Mouse (Mus musculus): Measurements from ENCODE around the gene Shroom3. TPM values are rescaled to one million over a fixed set of nuclear protein-coding genes. Genes with fewer than 3 reads are reported as not detected.

Gene Shroom3
- polyA plus RNA-seq, 1 experiment from 2014 or later: 3.8 TPM

- Histone ChIP-seq H3K9me3 (ENCODE audit: control insufficient read depth, low read length) (no peaks in the 10 kb centered on the region), H3K27ac (replicated peaks; ENCODE audit: low read depth, low read length) (no peak within 1 kb of the TSS), H3K4me1 (ENCODE audit: control insufficient read depth, insufficient read depth, low read length) (no peaks in the 10 kb centered on the region; the same call in 1 of the 2 replicates), H3K9ac (ENCODE audit: low read length) (peak within 1 kb of the TSS; percentile 44), H3K27me3 (ENCODE audit: control insufficient read depth, insufficient read depth, low read length) (no peaks in the 10 kb centered on the region), H3K4me2 (ENCODE audit: low read depth, severe bottlenecking) (peak within 1 kb of the TSS; percentile 61), H3K4me3 (ENCODE audit: low read depth, low read length) (peak within 1 kb of the TSS; percentile 39), H3K36me3 (ENCODE audit: control insufficient read depth, insufficient read depth, low read length) (no peaks in the 10 kb centered on the region)
- DNase-seq (ENCODE audit: low spot score): peak; percentile 91
- peak; percentile 90 for ATAC-seq (ENCODE audit: insufficient number of reproducible peaks, low FRiP score, low TSS enrichment, low read depth)
- 15% methylated on average over 47 of the region's 55 CpGs for WGBS
Measured at GRCm38 (mm10) chr5:92674859-92675573, 8.2 kb upstream of the Shroom3 start, which contains the start of gene Ccdc158. Gene Ccdc158 (minus strand): TSS chr5:92675271.

GRCm38 (mm10) chr5:92675574-92675920 is 7.7 kb upstream of the Shroom3 start:
- ATAC-seq (ENCODE audit: insufficient number of reproducible peaks, low FRiP score, low TSS enrichment, low read depth) (no peak; the same call in 1 of the 2 replicates), DNase-seq (ENCODE audit: low spot score) (no peak)
- Histone ChIP-seq H3K36me3 (ENCODE audit: control insufficient read depth, insufficient read depth, low read length) (no peaks in the 10 kb centered on the region), H3K4me3 (ENCODE audit: low read depth, low read length) (peak overlapping the region; percentile 39), H3K27me3 (ENCODE audit: control insufficient read depth, insufficient read depth, low read length) (no peaks in the 10 kb centered on the region), H3K27ac (replicated peaks; ENCODE audit: low read depth, low read length) (no peak overlapping the region), H3K9ac (ENCODE audit: low read length) (peak overlapping the region; percentile 44), H3K9me3 (ENCODE audit: control insufficient read depth, low read length) (no peaks in the 10 kb centered on the region), H3K4me1 (ENCODE audit: control insufficient read depth, insufficient read depth, low read length) (no peaks in the 10 kb centered on the region; the same call in 1 of the 2 replicates), H3K4me2 (ENCODE audit: low read depth, severe bottlenecking) (peak overlapping the region; percentile 61)
- 3% methylated on average over 9 of the region's 9 CpGs for WGBS

- Histone ChIP-seq H3K9me3 (ENCODE audit: control insufficient read depth, low read length) (no peaks in the 10 kb centered on the region), H3K4me2 (ENCODE audit: low read depth, severe bottlenecking) (no peak overlapping the region), H3K27ac (replicated peaks; ENCODE audit: low read depth, low read length) (no peak overlapping the region), H3K27me3 (ENCODE audit: control insufficient read depth, insufficient read depth, low read length) (no peaks in the 10 kb centered on the region), H3K36me3 (ENCODE audit: control insufficient read depth, insufficient read depth, low read length) (no peaks in the 10 kb centered on the region), H3K4me1 (ENCODE audit: control insufficient read depth, insufficient read depth, low read length) (peaks cover 2% of the 10 kb centered on the region; the same call in 1 of the 2 replicates), H3K9ac (ENCODE audit: low read length) (no peak overlapping the region), H3K4me3 (ENCODE audit: low read depth, low read length) (no peak overlapping the region)
- 34% methylated on average over 4 of the region's 4 CpGs for WGBS
- DNase-seq (ENCODE audit: low spot score): peak; percentile 33
- ATAC-seq (ENCODE audit: insufficient number of reproducible peaks, low FRiP score, low TSS enrichment, low read depth): no peak
Measured at GRCm38 (mm10) chr5:92679441-92679840, 3.8 kb upstream of the Shroom3 start.

- 0 out of 2 replicates have a peak, but pooled peaks cover 2% of the 10 kb centered on the region for H3K4me1 ChIP-seq (ENCODE audit: control insufficient read depth, insufficient read depth, low read length)
- no peak overlapping the region for H3K4me3 ChIP-seq (ENCODE audit: low read depth, low read length)
- no peak overlapping the region for H3K27ac ChIP-seq (replicated peaks; ENCODE audit: low read depth, low read length)
- H3K36me3 ChIP-seq (ENCODE audit: control insufficient read depth, insufficient read depth, low read length): no peaks in the 10 kb centered on the region
- H3K9ac ChIP-seq (ENCODE audit: low read length): no peak overlapping the region
- no peak overlapping the region for H3K4me2 ChIP-seq (ENCODE audit: low read depth, severe bottlenecking)
- WGBS: 89% methylated on average over 10 of the region's 10 CpGs
- DNase-seq (ENCODE audit: low spot score): no peak
- no peaks in the 10 kb centered on the region for H3K9me3 ChIP-seq (ENCODE audit: control insufficient read depth, low read length)
- H3K27me3 ChIP-seq (ENCODE audit: control insufficient read depth, insufficient read depth, low read length): no peaks in the 10 kb centered on the region
- ATAC-seq (ENCODE audit: insufficient number of reproducible peaks, low FRiP score, low TSS enrichment, low read depth): no peak
Measured at GRCm38 (mm10) chr5:92681861-92682260, 1.4 kb upstream of the Shroom3 start.

- under 1% methylated on average over 39 of the region's 39 CpGs for WGBS
- peak overlapping the region; percentile 37 for H3K4me3 ChIP-seq (ENCODE audit: low read depth, low read length)
Measured at GRCm38 (mm10) chr5:92682621-92683348, 450 bp upstream of the Shroom3 start.

GRCm38 (mm10) chr5:92683871-92684475 is 738 bp downstream of the Shroom3 start:
- Histone ChIP-seq H3K4me3 (ENCODE audit: low read depth, low read length) (no peak overlapping the region), H3K9me3 (ENCODE audit: control insufficient read depth, low read length) (no peaks in the 10 kb centered on the region), H3K36me3 (ENCODE audit: control insufficient read depth, insufficient read depth, low read length) (no peaks in the 10 kb centered on the region), H3K27me3 (ENCODE audit: control insufficient read depth, insufficient read depth, low read length) (no peaks in the 10 kb centered on the region), H3K27ac (replicated peaks; ENCODE audit: low read depth, low read length) (no peak overlapping the region), H3K4me1 (ENCODE audit: control insufficient read depth, insufficient read depth, low read length) (0 out of 2 replicates have a peak, but pooled peaks cover 2% of the 10 kb centered on the region), H3K9ac (ENCODE audit: low read length) (no peak overlapping the region; the same call in 1 of the 2 replicates), H3K4me2 (ENCODE audit: low read depth, severe bottlenecking) (peak overlapping the region; percentile 87)
- no peak for DNase-seq (ENCODE audit: low spot score)
- 19% methylated on average over 9 of the region's 9 CpGs for WGBS
- no peak for ATAC-seq (ENCODE audit: insufficient number of reproducible peaks, low FRiP score, low TSS enrichment, low read depth)

More at GRCm38 (mm10) chr5:92682621-92683348, 450 bp upstream of the Shroom3 start:
- H3K27me3 ChIP-seq (ENCODE audit: control insufficient read depth, insufficient read depth, low read length): no peaks in the 10 kb centered on the region
- no peaks in the 10 kb centered on the region for H3K36me3 ChIP-seq (ENCODE audit: control insufficient read depth, insufficient read depth, low read length)
- H3K9me3 ChIP-seq (ENCODE audit: control insufficient read depth, low read length): no peaks in the 10 kb centered on the region
- H3K4me2 ChIP-seq (ENCODE audit: low read depth, severe bottlenecking): peak overlapping the region; percentile 87
- ATAC-seq (ENCODE audit: insufficient number of reproducible peaks, low FRiP score, low TSS enrichment, low read depth) (0 out of 2 replicates have a peak, but pooled peaks have one; percentile 21), DNase-seq (ENCODE audit: low spot score) (peak; percentile 65)
- peak overlapping the region; percentile 49 for H3K9ac ChIP-seq (ENCODE audit: low read length)
- H3K27ac ChIP-seq (replicated peaks; ENCODE audit: low read depth, low read length): no peak overlapping the region
- 0 out of 2 replicates have a peak, but pooled peaks cover 2% of the 10 kb centered on the region for H3K4me1 ChIP-seq (ENCODE audit: control insufficient read depth, insufficient read depth, low read length)

GRCm38 (mm10) chr5:92684715-92685460 is 1.7 kb downstream of the Shroom3 start:
- Histone ChIP-seq H3K27me3 (ENCODE audit: control insufficient read depth, insufficient read depth, low read length) (no peaks in the 10 kb centered on the region), H3K4me2 (ENCODE audit: low read depth, severe bottlenecking) (no peak overlapping the region), H3K9me3 (ENCODE audit: control insufficient read depth, low read length) (no peaks in the 10 kb centered on the region), H3K36me3 (ENCODE audit: control insufficient read depth, insufficient read depth, low read length) (no peaks in the 10 kb centered on the region), H3K27ac (replicated peaks; ENCODE audit: low read depth, low read length) (no peak overlapping the region), H3K4me3 (ENCODE audit: low read depth, low read length) (no peak overlapping the region), H3K9ac (ENCODE audit: low read length) (no peak overlapping the region), H3K4me1 (ENCODE audit: control insufficient read depth, insufficient read depth, low read length) (0 out of 2 replicates have a peak, but pooled peaks cover 2% of the 10 kb centered on the region)
- DNase-seq (ENCODE audit: low spot score) (no peak), ATAC-seq (ENCODE audit: insufficient number of reproducible peaks, low FRiP score, low TSS enrichment, low read depth) (no peak)
- 94% methylated on average over 16 of the region's 16 CpGs for WGBS

- H3K4me1 ChIP-seq (ENCODE audit: control insufficient read depth, insufficient read depth, low read length): no peaks in the 10 kb centered on the region
- no peaks in the 10 kb centered on the region for H3K36me3 ChIP-seq (ENCODE audit: control insufficient read depth, insufficient read depth, low read length)
- H3K27me3 ChIP-seq (ENCODE audit: control insufficient read depth, insufficient read depth, low read length): no peaks in the 10 kb centered on the region
- no peak overlapping the region for H3K27ac ChIP-seq (replicated peaks; ENCODE audit: low read depth, low read length)
- no peak overlapping the region for H3K4me2 ChIP-seq (ENCODE audit: low read depth, severe bottlenecking)
- ATAC-seq (ENCODE audit: insufficient number of reproducible peaks, low FRiP score, low TSS enrichment, low read depth) (no peak), DNase-seq (ENCODE audit: low spot score) (no peak)
- H3K9ac ChIP-seq (ENCODE audit: low read length): no peak overlapping the region
- no peak overlapping the region for H3K4me3 ChIP-seq (ENCODE audit: low read depth, low read length)
- 88% methylated on average over 5 of the region's 5 CpGs for WGBS
- no peaks in the 10 kb centered on the region for H3K9me3 ChIP-seq (ENCODE audit: control insufficient read depth, low read length)
Measured at GRCm38 (mm10) chr5:92688124-92688523, 4.9 kb downstream of the Shroom3 start.
